Mouse (Mus musculus) pancreas, adult 10 weeks (tissue): ENCODE data around the gene P2rx2. TPM values are rescaled to one million over a fixed set of nuclear protein-coding genes. Genes with fewer than 3 reads are reported as not detected.

Experiments
- polyA plus RNA-seq: library from polyadenylated mRNA; stranded (reverse); fragments of 350-450 nt; fragmentation: Illumina TruSeq; extraction: RNeasy Lipid Tissue Mini Kit (QIAGEN cat#74804); gene quantifications from one replicate; pipeline ENCODE4 v1.2.3, GENCODE M21; 2015; ENCODE audit warnings: low read depth, low replicate concordance; ENCODE audit not compliant: insufficient read depth

P2rx2 gene
- not detected for polyA plus RNA-seq

GRCm38 (mm10) chr5:110342648-110343284 lies at the start of gene P2rx2:
TSS of gene P2rx2 (minus strand) at chr5:110343212.

DNA sequence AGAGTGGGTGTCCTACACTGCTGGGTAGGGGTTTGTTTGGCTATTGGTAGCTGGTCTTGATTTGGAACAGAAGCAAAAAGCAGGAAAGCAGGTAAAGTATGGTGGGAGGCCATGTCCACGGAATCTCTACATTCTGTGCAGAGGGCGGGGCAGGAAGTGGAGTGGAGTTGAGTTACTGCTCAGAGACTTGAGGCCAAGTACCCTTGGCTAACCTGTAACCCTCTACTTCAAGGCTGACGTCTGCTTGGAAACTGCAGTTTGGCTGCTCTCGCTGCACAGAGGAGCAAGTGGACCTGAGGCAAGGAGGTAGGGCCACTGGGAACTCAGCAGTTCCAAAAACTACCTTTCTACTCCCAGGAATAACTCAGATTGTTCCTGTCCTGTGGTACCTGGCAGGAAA lies 1.5 kb upstream of the P2rx2 start, which contains the start of gene Lrcol1:
Lrcol1 (plus strand) TSS at position 207 of the 400 bp plus-strand sequence.

Other genes with a start within 250 kb of the P2rx2 start
- 0.39 TPM for gene Gm35315, start 248.8 kb downstream of the P2rx2 start, polyA plus RNA-seq
- not detected for gene Plcxd1, start 243.2 kb downstream of the P2rx2 start, polyA plus RNA-seq
- 8.6 TPM for gene Gtpbp6, start 235.0 kb downstream of the P2rx2 start, polyA plus RNA-seq
- gene Zfp605, start 233.1 kb downstream of the P2rx2 start, polyA plus RNA-seq, result 0.66 TPM
- gene Chfr, start 207.4 kb downstream of the P2rx2 start, polyA plus RNA-seq, result 8.3 TPM
- 6.2 TPM for gene Golga3, start 166.5 kb downstream of the P2rx2 start, polyA plus RNA-seq
- 3.5 TPM for gene Ankle2, start 112.2 kb downstream of the P2rx2 start, polyA plus RNA-seq
- 6.3 TPM for gene Pgam5, start 73.3 kb downstream of the P2rx2 start, polyA plus RNA-seq
- gene Pxmp2, start 57.0 kb downstream of the P2rx2 start, polyA plus RNA-seq, result 1.5 TPM
- 0.18 TPM for gene Pole, start 56.9 kb downstream of the P2rx2 start, polyA plus RNA-seq
- not detected for gene Lrcol1, start 1.5 kb upstream of the P2rx2 start, polyA plus RNA-seq
- gene Fbrsl1, start 105.3 kb upstream of the P2rx2 start, polyA plus RNA-seq, result 9.7 TPM
- 0.54 TPM for gene Galnt9, start 201.1 kb upstream of the P2rx2 start, polyA plus RNA-seq